Mouse (Mus musculus): ENCODE measurements around the gene Map4k5.

Map4k5 gene

GRCm38 (mm10) chr12:69892371-69893251 is at the start of gene Map4k5, which contains the start of gene Atl1:
Gene Map4k5 (minus strand): TSS chr12:69893200.
Gene Atl1 (plus strand): TSS chr12:69892614.
- DNase-seq (ENCODE audit: low spot score): peak; percentile 79

DNA sequence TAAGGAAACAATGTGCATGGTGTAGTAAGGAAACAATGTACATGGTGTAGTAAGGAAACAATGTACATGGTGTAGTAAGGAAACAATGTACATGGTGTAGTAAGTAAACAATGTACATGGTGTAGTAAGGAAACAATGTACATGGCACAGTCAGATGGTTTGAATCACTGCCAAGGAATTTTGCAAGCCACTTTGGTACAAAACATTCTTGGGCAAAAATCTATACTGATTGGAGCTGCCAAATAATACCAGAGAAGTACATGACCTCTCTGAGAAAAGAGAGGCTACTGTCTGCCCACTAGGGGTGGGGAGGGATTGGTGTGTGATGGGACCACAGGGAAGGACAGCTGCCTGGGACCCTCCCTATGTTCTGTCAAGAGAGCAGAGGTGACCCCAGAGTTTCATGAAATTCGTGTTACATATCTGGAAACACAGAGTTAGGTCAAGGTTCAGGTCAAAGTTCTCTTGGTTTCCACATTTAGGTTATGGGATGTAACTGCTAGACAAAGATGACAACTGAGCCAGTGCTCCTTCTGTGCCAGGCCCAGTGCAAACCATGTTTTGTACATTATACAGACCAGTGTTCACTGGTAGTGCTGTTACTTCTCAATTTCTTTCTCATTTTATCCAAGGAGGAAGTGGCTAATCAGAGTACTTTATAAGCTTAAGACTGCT is 48.8 kb upstream of the Map4k5 start:
- no peak for DNase-seq (ENCODE audit: low spot score)

- no peak for DNase-seq (ENCODE audit: low spot score)
These were observed 46.3 kb upstream of the Map4k5 start for GRCm38 (mm10) chr12:69939291-69939690.

DNA sequence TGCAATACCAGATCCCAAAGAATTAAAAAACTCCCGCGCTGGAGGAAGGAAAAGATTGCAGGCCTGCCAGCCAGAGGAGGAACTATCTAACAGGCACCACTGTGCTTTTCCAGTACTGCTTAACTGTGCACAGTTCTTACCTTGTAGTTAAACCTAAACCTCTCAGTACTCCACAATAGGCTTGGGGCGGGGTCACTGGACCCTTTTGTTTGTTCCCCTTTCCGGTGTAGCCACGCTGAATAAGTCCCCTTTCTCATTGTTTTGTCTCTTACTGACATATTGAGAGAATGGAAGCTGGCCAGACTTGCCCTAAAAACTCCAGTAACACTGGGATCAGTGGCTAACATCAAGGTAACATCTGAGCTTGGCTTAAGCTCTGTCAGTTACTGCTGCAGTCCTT is 44.7 kb upstream of the Map4k5 start:
- DNase-seq (ENCODE audit: low spot score): no peak

DNA sequence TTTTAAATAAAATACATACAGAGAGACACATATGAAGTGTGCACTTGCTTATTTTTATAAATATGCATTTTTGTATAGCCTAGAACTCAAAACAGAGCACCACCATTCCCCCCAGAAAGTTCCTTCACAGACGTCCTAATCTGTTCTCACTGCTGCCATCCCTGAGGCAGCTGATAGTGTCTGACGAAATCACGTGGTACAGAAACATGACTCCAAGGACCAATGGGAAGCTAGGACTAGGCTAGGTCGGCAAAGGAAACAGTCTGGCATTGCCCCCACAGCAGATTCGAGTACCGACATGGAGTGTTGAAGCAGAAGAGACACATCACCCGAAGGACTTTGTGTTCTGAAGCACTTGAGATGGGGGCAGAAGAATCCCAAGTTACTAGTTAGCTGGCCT is 33.7 kb upstream of the Map4k5 start:
- no peak for DNase-seq (ENCODE audit: low spot score)

GRCm38 (mm10) chr12:69924012-69924411 is 31.0 kb upstream of the Map4k5 start:
- peak; percentile 23 for DNase-seq (ENCODE audit: low spot score)

DNA sequence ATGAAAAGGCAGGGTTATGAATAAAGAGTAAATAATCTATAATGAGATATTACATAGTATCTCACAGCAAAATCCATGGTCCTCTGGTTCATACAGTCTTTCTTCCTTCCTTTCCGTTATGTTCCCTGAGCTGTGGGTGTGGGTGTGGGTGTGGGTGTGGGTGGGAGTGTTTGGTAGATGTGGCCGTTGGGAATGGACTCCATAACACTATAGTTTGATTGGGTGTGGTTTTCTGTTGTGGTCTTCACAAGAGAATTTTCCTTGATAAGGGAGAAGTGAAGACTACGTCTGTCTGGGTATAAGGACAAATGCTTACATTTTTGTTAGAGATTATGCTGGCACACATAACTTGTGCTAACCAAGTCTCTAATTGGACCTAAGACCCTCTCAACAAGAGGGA is 30.6 kb upstream of the Map4k5 start:
- DNase-seq (ENCODE audit: low spot score): no peak

- DNase-seq (ENCODE audit: low spot score): no peak
These were observed 30.1 kb upstream of the Map4k5 start for GRCm38 (mm10) chr12:69923128-69923527.

DNA sequence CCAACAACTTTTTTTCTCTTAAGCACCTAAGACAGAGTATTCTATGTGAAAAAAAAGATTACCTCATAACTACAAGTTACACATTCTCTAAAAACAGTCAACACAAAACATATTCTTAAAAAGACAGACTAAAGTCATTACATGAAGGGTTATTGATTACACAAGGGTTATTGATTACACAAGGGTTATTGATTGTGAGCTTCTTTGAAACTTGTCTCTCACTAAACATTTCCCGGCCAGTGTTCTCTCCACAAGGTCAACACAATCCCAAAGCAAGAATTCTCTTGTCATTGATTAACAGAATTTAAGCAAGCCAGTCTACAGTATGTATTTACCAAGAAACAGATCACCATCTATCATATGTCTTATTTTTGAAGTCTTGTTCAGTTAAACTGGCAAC is 29.1 kb upstream of the Map4k5 start:
- DNase-seq (ENCODE audit: low spot score): no peak

- DNase-seq (ENCODE audit: low spot score): no peak
These were observed 24.9 kb upstream of the Map4k5 start for GRCm38 (mm10) chr12:69917870-69918269.

GRCm38 (mm10) chr12:69912737-69913136 is 19.7 kb upstream of the Map4k5 start:
- DNase-seq (ENCODE audit: low spot score): peak; percentile 19

DNA sequence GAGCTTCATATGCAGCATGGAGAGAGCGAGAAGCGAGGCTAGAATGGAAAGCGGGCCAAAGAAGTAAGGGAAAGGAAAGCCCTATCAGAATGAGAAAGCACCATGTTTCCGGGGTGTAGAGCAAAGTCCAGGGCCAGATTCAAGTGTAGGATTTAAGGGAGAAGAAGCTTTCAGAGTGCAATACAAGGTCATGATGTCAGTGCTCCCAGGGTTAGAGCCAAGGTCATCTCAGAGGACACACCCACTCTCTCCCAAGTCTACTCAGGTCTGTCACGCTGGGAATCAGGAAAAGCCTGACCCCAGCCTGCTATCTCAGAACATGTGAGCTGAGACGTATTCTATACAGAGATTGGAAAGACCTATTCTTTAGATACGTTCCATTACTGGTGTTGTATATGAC is 18.9 kb upstream of the Map4k5 start:
- no peak for DNase-seq (ENCODE audit: low spot score)

- DNase-seq (ENCODE audit: low spot score): no peak
These were observed 15.5 kb upstream of the Map4k5 start for GRCm38 (mm10) chr12:69908511-69908900.

GRCm38 (mm10) chr12:69907667-69908510 is 14.9 kb upstream of the Map4k5 start:
- no peak for DNase-seq (ENCODE audit: low spot score)

- no peak for DNase-seq (ENCODE audit: low spot score)
These were observed 12.0 kb upstream of the Map4k5 start for GRCm38 (mm10) chr12:69904991-69905390.

- DNase-seq (ENCODE audit: low spot score): no peak
These were observed 5.1 kb upstream of the Map4k5 start for GRCm38 (mm10) chr12:69898119-69898518.

- no peak for DNase-seq (ENCODE audit: low spot score)
These were observed 2.0 kb upstream of the Map4k5 start for GRCm38 (mm10) chr12:69895046-69895445.

DNA sequence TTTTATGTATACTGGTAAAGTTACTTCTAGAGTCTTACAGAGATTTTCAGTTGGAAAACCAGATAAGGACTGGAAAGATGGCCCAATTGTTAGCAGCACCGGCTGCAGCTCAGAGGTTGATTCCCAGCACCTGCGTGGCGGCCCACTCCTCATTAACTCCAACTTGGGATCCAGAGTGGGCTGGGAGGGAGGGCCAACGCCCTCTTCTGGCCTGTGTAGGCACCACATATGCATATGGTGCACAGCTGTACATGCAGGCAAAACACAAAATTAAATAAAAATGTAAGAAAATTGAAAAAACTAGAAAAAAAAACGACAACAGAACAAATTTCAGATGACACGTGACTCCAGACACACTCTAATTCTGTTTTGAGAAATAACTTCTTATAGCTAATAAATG is 927 bp upstream of the Map4k5 start:
- no peak for DNase-seq (ENCODE audit: low spot score)

- no peak for DNase-seq (ENCODE audit: low spot score)
These were observed 1.3 kb downstream of the Map4k5 start for GRCm38 (mm10) chr12:69891721-69892120.

DNA sequence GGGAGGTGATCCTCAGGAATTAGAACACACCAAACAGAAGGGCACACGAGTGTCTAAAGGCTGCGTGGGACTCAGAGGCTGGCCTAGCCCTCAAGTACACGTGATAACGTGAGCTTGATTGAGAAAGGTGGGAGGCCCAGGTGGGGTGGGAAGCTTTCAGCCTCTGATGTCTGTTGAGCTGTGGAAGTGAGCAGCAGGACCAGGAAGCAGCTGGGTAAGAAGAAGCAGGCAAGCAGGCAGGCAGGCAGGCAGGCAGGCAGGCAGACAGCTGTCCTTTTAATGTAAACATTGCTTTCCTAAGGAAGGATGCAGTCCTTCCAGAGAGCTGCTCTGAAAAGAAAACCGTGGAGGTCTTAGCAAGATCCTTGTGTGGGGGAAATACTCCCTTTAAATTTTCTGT is 2.5 kb downstream of the Map4k5 start:
- DNase-seq (ENCODE audit: low spot score): no peak

DNA sequence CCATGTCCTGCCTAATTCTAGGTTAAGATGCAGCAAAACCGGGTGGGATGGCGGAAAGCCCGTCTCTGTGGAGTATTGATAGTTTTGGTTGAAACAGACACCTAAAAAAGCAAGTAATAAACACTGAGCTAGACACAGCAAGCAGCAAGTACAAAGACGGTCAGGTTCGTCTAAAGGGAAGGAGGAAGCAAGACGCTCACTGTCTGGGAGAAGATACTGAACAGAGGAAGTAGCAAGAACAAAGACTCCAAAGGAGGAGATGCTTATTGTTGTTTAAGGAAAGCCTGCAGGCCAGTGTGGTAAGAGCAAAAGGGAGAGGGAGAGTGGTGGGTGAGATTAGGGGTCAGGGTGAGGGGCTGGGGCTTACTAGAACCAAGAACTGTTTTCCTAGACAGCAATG is 2.9 kb downstream of the Map4k5 start:
- no peak for DNase-seq (ENCODE audit: low spot score)

GRCm38 (mm10) chr12:69888345-69888744 is 4.7 kb downstream of the Map4k5 start:
- DNase-seq (ENCODE audit: low spot score): no peak

Measured in T-cell, adult 2 months (primary cell).